Mouse (Mus musculus) inflammation-experienced regulatory T-cells, adult 16 weeks (primary cell): ENCODE measurements around the gene Spin1. TPM values are rescaled to one million over a fixed set of nuclear protein-coding genes. Genes with fewer than 3 reads are reported as not detected.

Experiments used
- polyA plus RNA-seq: library from polyadenylated mRNA; unstranded; fragments of 100-300 nt; shearing (Covaris generic); gene quantifications from one replicate; pipeline ENCODE4 v1.2.1, GENCODE M21; 2017

Spin1 gene
- polyA plus RNA-seq: 55.6 TPM

GRCm38 (mm10) chr13:51100233-51101015 lies at the start of gene Spin1:
Gene Spin1, plus strand, starts transcription at chr13:51100880.

DNA sequence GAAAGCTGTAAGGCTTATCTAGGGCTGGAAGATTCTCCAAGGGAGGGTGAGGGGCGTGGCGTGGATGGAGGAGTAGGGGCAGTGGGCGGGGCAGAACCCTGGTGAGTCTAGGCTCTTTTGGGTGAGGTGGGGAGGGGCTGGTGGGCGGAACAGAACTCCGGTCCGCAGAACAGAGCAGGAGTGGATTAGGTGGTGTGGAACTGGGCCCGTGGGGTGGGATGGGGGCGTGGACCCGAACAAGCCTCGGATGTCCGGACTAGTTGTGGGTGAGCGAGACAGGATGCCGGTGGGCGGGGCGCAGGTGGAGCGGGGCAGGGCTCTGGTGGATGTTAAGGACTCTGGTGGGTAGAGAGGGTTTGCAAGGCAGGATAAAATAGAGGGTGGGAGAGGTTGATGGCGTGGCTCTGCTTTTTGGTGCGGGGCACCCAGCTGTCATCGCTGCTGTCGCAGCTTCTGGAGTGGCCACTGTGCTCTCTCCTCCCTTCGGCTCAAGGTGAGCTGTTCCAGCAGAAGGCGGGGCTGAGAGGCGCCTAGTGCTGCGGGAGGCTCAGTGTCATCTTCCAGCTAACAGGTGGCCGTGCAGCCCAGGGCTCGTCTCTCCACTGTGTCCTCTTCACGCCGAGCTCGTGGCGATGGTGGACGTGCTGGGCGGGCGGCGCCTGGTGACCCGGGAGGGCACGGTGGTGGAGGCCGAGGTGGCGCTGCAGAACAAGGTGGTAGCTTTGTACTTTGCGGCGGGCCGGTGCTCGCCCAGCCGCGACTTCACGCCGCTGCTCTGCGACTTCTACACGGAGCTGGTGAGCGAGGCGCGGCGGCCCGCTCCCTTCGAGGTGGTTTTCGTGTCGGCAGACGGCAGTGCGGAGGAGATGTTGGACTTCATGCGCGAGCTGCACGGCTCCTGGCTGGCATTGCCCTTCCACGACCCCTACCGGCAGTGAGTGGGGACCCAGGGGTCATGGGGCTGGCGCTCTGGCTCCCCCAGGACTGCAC lies 70.3 kb downstream of the Spin1 start, which contains the start of gene Nxnl2:
Gene Nxnl2, plus strand, starts transcription at position 332 of the 990 bp plus-strand sequence.

Other genes starting within 250 kb of the Spin1 start
- gene Nxnl2, start 70.1 kb downstream of the Spin1 start, polyA plus RNA-seq: 0.22 TPM